Mouse (Mus musculus) heart, postnatal 36 days (tissue): ENCODE results near the gene 9130213A22Rik. TPM values are rescaled to one million over a fixed set of nuclear protein-coding genes. Genes with fewer than 3 reads are reported as not detected.

Source experiments
- DNase-seq, 2 experiments: peaks; one replicate each; pipeline ENCODE4 v3.0.0; 2021 to 2022
- intact Hi-C: fragments of 180-260 bp; cut with DNase I; formaldehyde crosslinking; loops from one replicate; pipeline ENCODE4 v1.15.1; 2025
- total RNA-seq, 2 experiments: library from RNA; stranded (reverse); gene quantifications; 2 replicates each; pipeline ENCODE4 v1.2.3; 2021

9130213A22Rik gene
- total RNA-seq: under 1 TPM in 1 of 2 experiments, not detected in 1; 0.22 TPM

DNA sequence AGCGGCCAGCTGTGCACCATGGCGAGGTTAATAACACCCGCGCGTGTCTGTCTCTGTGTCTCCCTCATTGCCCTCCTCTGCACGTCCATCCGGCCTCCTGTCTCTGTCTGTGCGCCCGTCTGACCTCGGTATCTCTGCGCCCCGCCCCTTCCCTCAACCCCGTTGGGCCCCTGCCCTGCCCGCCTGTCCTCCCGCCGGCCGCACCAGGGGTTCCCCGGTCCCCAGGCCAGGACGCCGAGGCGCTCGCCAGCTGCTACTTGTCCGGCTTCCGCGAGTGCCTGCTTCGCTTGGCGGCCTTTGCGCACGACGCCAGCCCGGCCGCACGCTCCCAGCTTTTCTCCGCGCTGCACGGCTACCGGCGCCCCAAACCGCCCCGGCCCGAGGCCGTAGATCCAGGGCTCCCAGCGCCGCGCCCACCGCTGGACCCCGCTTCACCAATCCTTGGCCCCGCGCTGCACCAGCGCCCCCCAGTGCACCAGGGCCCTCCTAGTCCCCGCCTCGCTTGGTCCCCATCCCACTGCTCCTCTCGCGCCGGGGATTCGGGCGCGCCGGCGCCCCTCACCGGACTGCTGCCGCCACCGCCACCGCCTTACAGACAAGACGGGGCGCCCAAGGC, at the start of gene 9130213A22Rik:
Gene 9130213A22Rik, minus strand, starts transcription at position 254 of the 616 bp plus-strand sequence.
- intact Hi-C loops: loop anchor here (1.0 kb wide), 1 partner anchor 30 kb away; no protein-coding TSS in a partner anchor
- DNase-seq: peak; percentile 87 to 94

- peak; percentile 77 for DNase-seq
- intact Hi-C loops: no loop called here
Observed at GRCm38 (mm10) chr11:69171626-69172025, 49.2 kb upstream of the 9130213A22Rik start.

GRCm38 (mm10) chr11:69169313-69169712, 46.9 kb upstream of the 9130213A22Rik start:
- no peak for DNase-seq
- intact Hi-C loops: no loop called here

GRCm38 (mm10) chr11:69156800-69157199, 34.4 kb upstream of the 9130213A22Rik start, which contains the start of gene Alox12b:
Gene Alox12b, plus strand, starts transcription at chr11:69156989.
- no peak for DNase-seq
- intact Hi-C loops: no loop called here

DNA sequence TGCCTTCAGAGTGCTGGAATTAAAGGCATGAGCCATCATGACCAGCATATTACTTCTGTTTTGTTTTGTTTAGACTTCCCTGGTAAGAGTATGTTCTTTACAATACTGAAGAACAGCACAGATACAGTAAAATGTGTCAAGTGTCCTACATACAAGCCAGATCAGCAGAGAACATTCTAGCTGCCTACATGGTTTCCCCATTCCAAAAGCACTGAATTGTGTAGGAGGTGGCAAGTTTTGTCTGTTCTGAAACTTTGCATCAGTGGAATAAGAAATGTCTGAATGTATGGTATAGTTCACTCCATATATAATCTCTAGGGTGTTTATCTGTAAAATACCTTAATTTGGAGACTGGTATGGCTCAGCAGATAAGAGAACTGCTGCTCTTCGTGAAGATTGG, 33.0 kb upstream of the 9130213A22Rik start:
- no peak for DNase-seq
- intact Hi-C loops: no loop called here

DNA sequence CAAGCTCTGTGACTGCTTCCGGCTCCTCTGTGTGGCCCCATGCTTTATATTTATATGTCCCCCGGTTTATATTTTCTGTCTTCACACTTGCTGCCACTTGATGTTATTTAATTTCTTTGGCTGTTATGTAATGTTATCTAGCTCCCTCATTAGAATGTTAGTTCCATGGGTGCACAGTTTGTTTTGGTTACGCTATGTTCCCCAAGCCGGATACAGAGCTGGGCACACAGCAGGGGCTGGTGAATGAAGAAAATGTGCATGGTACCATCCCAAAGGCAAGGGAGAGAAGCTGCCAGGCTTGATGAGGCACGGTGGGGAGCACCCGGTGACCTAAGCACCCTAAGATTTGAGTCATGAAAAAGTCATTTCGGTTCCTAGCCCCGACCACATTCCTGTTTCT, 31.4 kb upstream of the 9130213A22Rik start:
- DNase-seq: no peak
- intact Hi-C loops: no loop called here

- intact Hi-C loops: no loop called here
- DNase-seq: no peak
Observed at GRCm38 (mm10) chr11:69151004-69151403, 28.6 kb upstream of the 9130213A22Rik start.

- intact Hi-C loops: loop anchor here (1.0 kb wide), 1 partner anchor 83 kb away; no protein-coding TSS in a partner anchor
- DNase-seq: peak; percentile 60 to 79
Observed at GRCm38 (mm10) chr11:69150444-69150843, 28.1 kb upstream of the 9130213A22Rik start.

DNA sequence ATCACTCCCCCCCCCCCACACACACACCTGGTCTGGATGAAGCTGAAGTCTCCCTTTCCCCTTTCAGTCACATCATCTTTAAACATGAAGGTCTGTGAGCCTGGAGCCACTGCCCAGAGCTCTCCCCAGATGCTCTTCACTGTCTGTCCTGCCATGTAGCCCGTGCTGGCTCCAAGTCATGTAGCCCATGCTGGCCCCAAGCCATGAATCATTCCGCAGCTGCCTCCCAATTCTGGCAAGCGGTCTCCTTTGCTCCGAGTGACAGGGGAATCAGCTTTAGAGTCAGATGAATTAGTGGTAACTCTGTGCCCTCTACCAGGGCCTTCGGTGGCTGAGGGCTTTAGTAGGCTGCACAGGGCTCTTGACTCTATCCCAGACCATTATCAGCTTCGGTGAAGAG, 27.3 kb upstream of the 9130213A22Rik start:
- no peak for DNase-seq
- intact Hi-C loops: loop anchor here (1.0 kb wide), 2 partner anchors 22 to 82 kb away; no protein-coding TSS in a partner anchor

- intact Hi-C loops: no loop called here
- no peak for DNase-seq
Observed at GRCm38 (mm10) chr11:69148451-69148960, 26.1 kb upstream of the 9130213A22Rik start.

- intact Hi-C loops: no loop called here
- no peak for DNase-seq
Observed at GRCm38 (mm10) chr11:69147546-69147945, 25.2 kb upstream of the 9130213A22Rik start.

DNA sequence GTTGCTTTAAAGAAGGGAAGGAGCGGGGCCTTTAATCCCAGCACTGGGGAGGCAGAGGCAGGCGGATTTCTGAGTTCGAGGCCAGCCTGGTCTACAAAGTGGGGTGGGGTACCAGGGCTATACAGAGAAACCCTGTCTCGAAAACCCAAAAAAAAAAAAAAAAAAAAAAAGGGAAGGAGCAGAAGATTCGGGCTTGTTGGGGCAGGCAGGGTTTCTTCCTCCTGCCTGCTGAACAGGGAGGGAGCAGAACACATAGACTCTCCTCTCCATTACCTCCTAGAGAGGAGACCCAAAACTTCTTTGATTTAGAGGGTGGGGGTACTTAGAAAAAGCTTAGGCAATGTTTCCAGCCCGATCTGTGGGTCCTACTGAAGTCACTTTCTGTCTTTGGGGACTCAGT, 13.0 kb upstream of the 9130213A22Rik start:
- intact Hi-C loops: no loop called here
- no peak for DNase-seq

- DNase-seq: no peak
- intact Hi-C loops: no loop called here
Observed at GRCm38 (mm10) chr11:69134622-69134968, 12.2 kb upstream of the 9130213A22Rik start.

- intact Hi-C loops: no loop called here
- peak; percentile 35 to 36 for DNase-seq
Observed at GRCm38 (mm10) chr11:69133923-69134621, 11.7 kb upstream of the 9130213A22Rik start.

DNA sequence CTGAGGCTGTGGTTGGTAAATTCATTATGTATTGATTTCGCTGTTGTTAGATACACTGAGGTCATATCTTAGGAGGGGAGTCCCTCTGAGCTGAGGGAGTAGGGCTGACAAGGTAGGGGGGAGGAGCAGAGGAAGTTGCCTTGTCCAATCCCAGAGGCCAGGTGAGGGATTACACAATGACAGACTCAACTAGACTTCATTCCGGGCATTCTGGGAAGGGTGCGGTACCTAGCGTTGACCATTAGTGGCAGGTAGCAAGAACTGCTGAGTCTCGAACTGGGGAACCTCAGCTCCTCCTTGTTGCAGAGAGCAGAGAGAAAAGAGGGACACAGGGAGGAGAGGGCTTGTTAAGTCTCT, 11.2 kb upstream of the 9130213A22Rik start:
- DNase-seq: no peak
- intact Hi-C loops: no loop called here

- DNase-seq: no peak
- intact Hi-C loops: loop anchor here (5.0 kb wide), 2 partner anchors 114 to 226 kb away; partner anchors contain the start of gene Rpl26
Observed at GRCm38 (mm10) chr11:69128426-69129122, 6.2 kb upstream of the 9130213A22Rik start.

DNA sequence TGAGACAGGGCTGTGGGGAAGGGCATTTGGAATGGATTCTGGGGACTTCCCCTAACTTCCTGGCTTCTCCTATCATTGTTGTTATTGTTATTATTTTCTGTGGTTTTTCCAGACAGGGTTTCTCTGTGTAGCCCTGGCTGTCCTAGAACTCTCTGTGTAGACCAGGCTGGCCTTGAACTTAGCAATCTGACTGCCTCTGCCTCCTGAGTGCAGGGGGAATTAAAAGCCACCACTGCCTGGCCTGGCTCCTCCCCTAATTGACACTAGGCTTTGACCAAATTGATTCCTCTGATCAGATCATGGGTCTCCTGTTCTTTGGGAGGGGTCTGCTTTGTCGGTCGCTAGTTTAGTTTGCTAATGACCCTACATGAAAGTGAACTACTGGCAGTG, 4.3 kb upstream of the 9130213A22Rik start:
- intact Hi-C loops: loop anchor here (1.0 to 5.0 kb wide), 3 partner anchors 23 to 224 kb away; partner anchors contain the start of gene Rpl26
- DNase-seq: no peak

DNA sequence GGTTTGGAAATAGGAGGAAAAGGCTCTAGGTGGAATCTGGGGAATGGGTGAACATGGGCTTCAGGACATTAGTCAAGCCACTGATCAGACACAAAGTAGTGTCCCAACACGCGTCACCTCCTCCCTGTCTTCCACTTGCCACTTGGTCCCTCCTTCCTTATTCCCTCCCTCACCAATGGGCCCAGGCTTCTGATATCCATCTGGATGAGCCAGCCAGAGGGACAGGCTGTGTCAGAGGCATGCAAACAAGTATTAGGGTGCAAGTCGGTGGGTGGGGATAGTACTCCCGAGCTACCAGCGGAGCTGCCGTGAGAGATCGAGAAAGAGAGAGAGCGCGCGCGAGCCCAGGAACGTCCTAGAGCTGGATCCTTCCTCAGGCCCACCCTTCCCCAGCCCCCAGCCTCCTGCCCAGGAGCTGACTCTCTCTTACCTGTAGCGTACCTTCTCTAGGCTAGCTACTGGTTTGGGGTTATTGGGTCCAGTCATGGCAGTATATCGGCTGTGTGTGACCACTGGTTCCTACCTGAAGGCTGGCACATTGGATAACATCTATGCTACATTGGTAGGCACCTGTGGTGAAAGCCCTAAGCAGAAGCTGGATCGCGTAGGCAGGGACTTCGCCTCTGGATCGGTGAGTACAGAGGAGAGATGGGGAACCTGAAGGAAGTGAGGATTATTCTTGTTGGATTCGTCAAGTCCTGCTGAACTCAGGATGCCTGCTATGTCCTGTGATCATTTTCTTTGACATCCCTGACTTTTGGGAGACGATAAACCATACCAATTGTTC, 3.7 kb upstream of the 9130213A22Rik start:
- DNase-seq: peak in 1 of 2 experiments; percentile 16
- intact Hi-C loops: loop anchor here (5.0 kb wide), 2 partner anchors 116 to 224 kb away; partner anchors contain the start of gene Rpl26

GRCm38 (mm10) chr11:69125852-69125918, 3.3 kb upstream of the 9130213A22Rik start, which contains the start of gene Aloxe3:
Gene Aloxe3, plus strand, starts transcription at chr11:69125896.
- intact Hi-C loops: loop anchor here (5.0 kb wide), 2 partner anchors 117 to 223 kb away; partner anchors contain the start of gene Rpl26
- no peak for DNase-seq

GRCm38 (mm10) chr11:69125041-69125851, 2.9 kb upstream of the 9130213A22Rik start:
- DNase-seq: peak; percentile 81 to 84
- intact Hi-C loops: loop anchor here (5.0 kb wide), 2 partner anchors 117 to 223 kb away; partner anchors contain the start of gene Rpl26
